Mouse (Mus musculus) testis, adult 2 months (tissue): Measurements from ENCODE around the gene Htra3. TPM values are rescaled to one million over a fixed set of nuclear protein-coding genes. Genes with fewer than 3 reads are reported as not detected.
A peak's percentile ranks its signal among the peaks of the same experiment; 100 is the strongest.

ENCODE experiments used
- H3K27ac ChIP-seq: fragments of 200-500 bp; 2 replicates; pipeline ENCODE4 v1.5.1; 2012; ENCODE audit warnings: low read depth, low read length; ENCODE audit not compliant: control insufficient read depth, insufficient read depth
- H3K27me3 ChIP-seq: fragments of 200-500 bp; 2 replicates; pipeline ENCODE4 v1.6.1; 2012; ENCODE audit warnings: mild to moderate bottlenecking, low read length, moderate library complexity; ENCODE audit not compliant: control insufficient read depth, insufficient read depth
- H3K36me3 ChIP-seq: fragments of 200-500 bp; 2 replicates; pipeline ENCODE4 v1.6.1; 2012; ENCODE audit warnings: mild to moderate bottlenecking, low read length; ENCODE audit not compliant: control insufficient read depth, insufficient read depth
- H3K4me1 ChIP-seq: fragments of 200-500 bp; 2 replicates; pipeline ENCODE4 v1.6.1; 2012; ENCODE audit warnings: low read length; ENCODE audit not compliant: control insufficient read depth, insufficient read depth
- H3K4me3 ChIP-seq: fragments of 200-500 bp; 2 replicates; pipeline ENCODE4 v1.5.1; 2012; ENCODE audit warnings: low read depth, mild to moderate bottlenecking, low read length, moderate library complexity, mixed read lengths; ENCODE audit not compliant: control insufficient read depth
- CTCF ChIP-seq: fragments of 200-500 bp; IDR thresholded peaks from 2 replicates; pipeline ENCODE4 v1.5.1; 2012; ENCODE audit warnings: low read depth, mild to moderate bottlenecking, inconsistent platforms, low read length, moderate library complexity; ENCODE audit not compliant: control insufficient read depth, insufficient read depth, insufficient replicate concordance
- POLR2A ChIP-seq: fragments of 200-500 bp; IDR thresholded peaks from 2 replicates; pipeline ENCODE4 v1.6.1; 2012; ENCODE audit warnings: low read depth, mild to moderate bottlenecking, inconsistent platforms, low read length, moderate library complexity; ENCODE audit not compliant: control insufficient read depth
- polyA plus RNA-seq: library from polyadenylated mRNA; depleted of rRNA; stranded (reverse); fragments of >200 nt; gene quantifications from 2 replicates; pipeline ENCODE4 v1.2.3, GENCODE M21; 2012

Gene Htra3
- polyA plus RNA-seq, 1 experiment = 15.0 TPM

GRCm38 (mm10) chr5:35695815-35696214, 16.2 kb upstream of the Htra3 start:
- Histone ChIP-seq H3K27me3 (no peaks in the 10 kb centered on the region), H3K4me1 (no peaks in the 10 kb centered on the region; the same call in 1 of the 2 replicates), H3K27ac (no peak overlapping the region), H3K36me3 (no peaks in the 10 kb centered on the region), H3K4me3 (no peak overlapping the region)
- TF ChIP-seq POLR2A = no peak
- peak; percentile 15; the same call in 1 of the 2 replicates for TF ChIP-seq CTCF

- no peaks in the 10 kb centered on the region; the same call in 1 of the 2 replicates for H3K4me1 ChIP-seq
- H3K4me3 ChIP-seq = no peak overlapping the region
- no peak overlapping the region for H3K27ac ChIP-seq
- no peaks in the 10 kb centered on the region for H3K36me3 ChIP-seq
- no peaks in the 10 kb centered on the region for H3K27me3 ChIP-seq
- no peak for TF ChIP-seq CTCF
- TF ChIP-seq POLR2A = no peak
Measured at GRCm38 (mm10) chr5:35693638-35694037, 14.1 kb upstream of the Htra3 start.

GRCm38 (mm10) chr5:35691246-35691645, 11.7 kb upstream of the Htra3 start:
- no peak overlapping the region for H3K27ac ChIP-seq
- no peaks in the 10 kb centered on the region; the same call in 1 of the 2 replicates for H3K4me1 ChIP-seq
- TF ChIP-seq CTCF (no peak), POLR2A (no peak)

GRCm38 (mm10) chr5:35690485-35691165, 11.0 kb upstream of the Htra3 start:
- Histone ChIP-seq H3K27ac (no peak overlapping the region), H3K27me3 (no peaks in the 10 kb centered on the region), H3K4me1 (no peaks in the 10 kb centered on the region; the same call in 1 of the 2 replicates), H3K4me3 (no peak overlapping the region), H3K36me3 (no peaks in the 10 kb centered on the region)
- TF ChIP-seq CTCF (no peak), POLR2A (no peak)

More at GRCm38 (mm10) chr5:35691246-35691645, 11.7 kb upstream of the Htra3 start:
- no peak overlapping the region for H3K4me3 ChIP-seq
- H3K36me3 ChIP-seq = no peaks in the 10 kb centered on the region
- no peaks in the 10 kb centered on the region for H3K27me3 ChIP-seq

- no peak overlapping the region for H3K27ac ChIP-seq
- H3K4me3 ChIP-seq = no peak overlapping the region
- no peaks in the 10 kb centered on the region for H3K36me3 ChIP-seq
- H3K27me3 ChIP-seq = no peaks in the 10 kb centered on the region
- H3K4me1 ChIP-seq = no peaks in the 10 kb centered on the region; the same call in 1 of the 2 replicates
- no peak for TF ChIP-seq CTCF
- no peak for TF ChIP-seq POLR2A
Measured at GRCm38 (mm10) chr5:35689374-35689773, 9.8 kb upstream of the Htra3 start.

GRCm38 (mm10) chr5:35688851-35689250, 9.3 kb upstream of the Htra3 start:
- Histone ChIP-seq H3K4me3 (no peak overlapping the region), H3K27me3 (no peaks in the 10 kb centered on the region), H3K36me3 (no peaks in the 10 kb centered on the region), H3K4me1 (no peaks in the 10 kb centered on the region; the same call in 1 of the 2 replicates), H3K27ac (no peak overlapping the region)
- TF ChIP-seq CTCF = no peak
- no peak for TF ChIP-seq POLR2A

GRCm38 (mm10) chr5:35687098-35687497, 7.5 kb upstream of the Htra3 start:
- TF ChIP-seq POLR2A (no peak), CTCF (no peak)
- H3K4me1 ChIP-seq = no peaks in the 10 kb centered on the region; the same call in 1 of the 2 replicates
- H3K4me3 ChIP-seq = no peak overlapping the region
- no peaks in the 10 kb centered on the region for H3K27me3 ChIP-seq
- H3K27ac ChIP-seq = no peak overlapping the region
- H3K36me3 ChIP-seq = no peaks in the 10 kb centered on the region
